Mouse (Mus musculus) testis, adult 2 months (tissue): ENCODE results near the gene Atp2c2. TPM values are rescaled to one million over a fixed set of nuclear protein-coding genes. Genes with fewer than 3 reads are reported as not detected.

Experiments used
- H3K27ac ChIP-seq: fragments of 200-500 bp; 2 replicates; pipeline ENCODE4 v1.5.1; 2012; ENCODE audit warnings: low read depth, low read length; ENCODE audit not compliant: control insufficient read depth, insufficient read depth
- H3K27me3 ChIP-seq: fragments of 200-500 bp; 2 replicates; pipeline ENCODE4 v1.6.1; 2012; ENCODE audit warnings: mild to moderate bottlenecking, low read length, moderate library complexity; ENCODE audit not compliant: control insufficient read depth, insufficient read depth
- H3K36me3 ChIP-seq: fragments of 200-500 bp; 2 replicates; pipeline ENCODE4 v1.6.1; 2012; ENCODE audit warnings: mild to moderate bottlenecking, low read length; ENCODE audit not compliant: control insufficient read depth, insufficient read depth
- H3K4me1 ChIP-seq: fragments of 200-500 bp; 2 replicates; pipeline ENCODE4 v1.6.1; 2012; ENCODE audit warnings: low read length; ENCODE audit not compliant: control insufficient read depth, insufficient read depth
- H3K4me3 ChIP-seq: fragments of 200-500 bp; 2 replicates; pipeline ENCODE4 v1.5.1; 2012; ENCODE audit warnings: low read depth, mild to moderate bottlenecking, low read length, moderate library complexity, mixed read lengths; ENCODE audit not compliant: control insufficient read depth
- CTCF ChIP-seq: fragments of 200-500 bp; IDR thresholded peaks from 2 replicates; pipeline ENCODE4 v1.5.1; 2012; ENCODE audit warnings: low read depth, mild to moderate bottlenecking, inconsistent platforms, low read length, moderate library complexity; ENCODE audit not compliant: control insufficient read depth, insufficient read depth, insufficient replicate concordance
- POLR2A ChIP-seq: fragments of 200-500 bp; IDR thresholded peaks from 2 replicates; pipeline ENCODE4 v1.6.1; 2012; ENCODE audit warnings: low read depth, mild to moderate bottlenecking, inconsistent platforms, low read length, moderate library complexity; ENCODE audit not compliant: control insufficient read depth
- polyA plus RNA-seq: library from polyadenylated mRNA; depleted of rRNA; stranded (reverse); fragments of >200 nt; gene quantifications from 2 replicates; pipeline ENCODE4 v1.2.3, GENCODE M21; 2012; rRNA removed

The Atp2c2 gene
- 1.2 and 1.4 TPM in 2 replicates for polyA plus RNA-seq

- Histone ChIP-seq H3K36me3 (no peaks in the 10 kb centered on the region), H3K27me3 (no peaks in the 10 kb centered on the region), H3K4me1 (peaks cover 3% of the 10 kb centered on the region), H3K27ac (no peak within 1 kb of the TSS), H3K4me3 (no peak within 1 kb of the TSS)
- no peak for TF ChIP-seq POLR2A
- TF ChIP-seq CTCF, result no peak
Observed at GRCm38 (mm10) chr8:119699549-119700134, at the start of gene Atp2c2. TSS of gene Atp2c2 (plus strand) at chr8:119700009.

GRCm38 (mm10) chr8:119651324-119651723 is 48.5 kb upstream of the Atp2c2 start:
- TF ChIP-seq CTCF (no peak), POLR2A (no peak)
- Histone ChIP-seq H3K27ac (no peak overlapping the region), H3K36me3 (no peaks in the 10 kb centered on the region), H3K4me1 (no peaks in the 10 kb centered on the region), H3K4me3 (no peak overlapping the region), H3K27me3 (no peaks in the 10 kb centered on the region)

GRCm38 (mm10) chr8:119656709-119657464 is 42.9 kb upstream of the Atp2c2 start:
- Histone ChIP-seq H3K27ac (no peak overlapping the region), H3K36me3 (no peaks in the 10 kb centered on the region), H3K27me3 (no peaks in the 10 kb centered on the region), H3K4me1 (peaks cover 18% of the 10 kb centered on the region), H3K4me3 (no peak overlapping the region)
- no peak for TF ChIP-seq POLR2A
- TF ChIP-seq CTCF, result peak; percentile 55; the same call in 1 of the 2 replicates

GRCm38 (mm10) chr8:119661081-119661480 is 38.7 kb upstream of the Atp2c2 start:
- H3K4me3 ChIP-seq, result peak overlapping the region; percentile 81
- peak overlapping the region; percentile 75 for H3K27ac ChIP-seq
- no peaks in the 10 kb centered on the region for H3K27me3 ChIP-seq
- no peaks in the 10 kb centered on the region for H3K36me3 ChIP-seq
- TF ChIP-seq CTCF (no peak), POLR2A (peak; percentile 70; the same call in 1 of the 2 replicates)
- H3K4me1 ChIP-seq, result peaks cover 22% of the 10 kb centered on the region

DNA sequence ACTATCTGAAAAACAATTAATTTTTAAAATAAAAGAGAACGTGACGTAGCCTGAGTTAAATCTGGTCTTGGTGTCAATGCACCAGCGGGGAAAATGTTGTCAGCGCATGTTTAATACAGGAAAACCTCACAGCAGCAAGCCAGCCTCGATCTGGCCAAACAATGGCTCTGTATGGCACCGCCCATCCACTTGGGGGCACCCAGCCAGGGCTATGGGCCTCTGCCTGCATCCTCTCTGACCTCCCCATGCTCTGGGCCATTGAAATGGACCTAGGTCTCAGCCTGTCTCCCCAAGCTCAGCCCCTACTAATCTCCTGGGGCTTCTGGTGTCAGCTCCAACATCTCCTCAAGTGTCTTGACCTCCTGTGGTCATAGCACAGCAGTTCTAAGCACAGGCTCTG is 37.9 kb upstream of the Atp2c2 start:
- Histone ChIP-seq H3K36me3 (no peaks in the 10 kb centered on the region), H3K4me1 (peaks cover 22% of the 10 kb centered on the region)

DNA sequence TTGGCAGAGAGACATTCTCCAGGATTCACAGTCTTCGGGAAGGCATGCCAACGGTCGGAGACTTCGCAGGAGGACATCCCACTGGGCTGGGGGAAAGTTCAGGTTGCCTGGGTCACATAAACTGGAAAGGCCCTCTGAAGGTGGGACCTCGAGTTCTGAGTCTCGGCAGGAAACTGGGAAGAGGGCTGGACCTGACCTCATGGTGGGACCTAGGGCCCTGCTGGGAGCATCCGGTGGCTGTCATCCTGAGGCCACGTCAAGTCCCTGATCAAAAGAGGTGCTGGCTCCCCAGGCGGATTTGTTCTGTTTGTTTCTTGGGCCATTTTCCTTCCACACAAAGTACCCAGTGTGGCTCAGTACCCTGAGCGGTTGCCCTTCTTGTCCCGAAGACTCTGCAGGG is 36.4 kb upstream of the Atp2c2 start:
- no peak overlapping the region for H3K4me3 ChIP-seq
- H3K36me3 ChIP-seq, result no peaks in the 10 kb centered on the region
- no peak overlapping the region for H3K27ac ChIP-seq
- no peak for TF ChIP-seq CTCF
- TF ChIP-seq POLR2A, result no peak
- peaks cover 22% of the 10 kb centered on the region for H3K4me1 ChIP-seq
- H3K27me3 ChIP-seq, result no peaks in the 10 kb centered on the region

More for the DNA sequence above, 37.9 kb upstream of the Atp2c2 start:
- H3K4me3 ChIP-seq, result no peak overlapping the region
- no peaks in the 10 kb centered on the region for H3K27me3 ChIP-seq
- H3K27ac ChIP-seq, result no peak overlapping the region
- TF ChIP-seq POLR2A, result no peak
- TF ChIP-seq CTCF, result no peak

GRCm38 (mm10) chr8:119665270-119665669 is 34.5 kb upstream of the Atp2c2 start:
- Histone ChIP-seq H3K36me3 (no peaks in the 10 kb centered on the region), H3K4me3 (no peak overlapping the region), H3K4me1 (peaks cover 20% of the 10 kb centered on the region), H3K27me3 (no peaks in the 10 kb centered on the region), H3K27ac (no peak overlapping the region; the same call in 1 of the 2 replicates)
- TF ChIP-seq POLR2A (no peak), CTCF (no peak)
